In genomic region chr13:104805681-104806080, GRCm38 (mm10) we compare ENCODE assay signal across 9 mouse cellular contexts. TPM values are rescaled to one million over a fixed set of nuclear protein-coding genes. Genes with fewer than 3 reads are reported as not detected.
DNase-seq lines count a peak whose midpoint lies in the region; ATAC-seq lines count a peak whose summit lies in the region.
"Had no signal": no experiment of that assay in that cellular context is flagged by ENCODE, and none has a peak within 500 bp of the region (broad histone marks: within the 10 kb centered on the region; RNA-seq: fewer than 3 reads in every experiment).

No protein-coding gene starts in this region.

- H3K27ac ChIP-seq in midbrain, embryonic 16.5 days (ENCODE audit: low read length), result no peak overlapping the region
- H3K27ac ChIP-seq in midbrain, embryonic 10.5 days (replicated peaks), result no peak overlapping the region
- H3K27ac ChIP-seq: heart, embryonic 15.5 days had no signal

- no peaks in the 10 kb centered on the region for H3K4me1 ChIP-seq in midbrain, embryonic 16.5 days (ENCODE audit: control insufficient read depth, insufficient read depth, low read length)
- no peaks in the 10 kb centered on the region for H3K4me1 ChIP-seq in midbrain, embryonic 10.5 days
- H3K4me1 ChIP-seq: heart, embryonic 15.5 days had no signal

- intact Hi-C loops in heart, postnatal 25 days (cut with DNase I), result loop anchor here (1.0 kb wide), 1 partner anchor 135 kb away; no protein-coding TSS in a partner anchor

- H3K27me3 ChIP-seq in midbrain, embryonic 16.5 days (ENCODE audit: control insufficient read depth, insufficient read depth, low read depth, low read length), result no peaks in the 10 kb centered on the region
- H3K27me3 ChIP-seq in midbrain, embryonic 10.5 days (ENCODE audit: low read depth, poor library complexity, severe bottlenecking), result no peaks in the 10 kb centered on the region
- H3K27me3 ChIP-seq: heart, embryonic 15.5 days had no signal

- no peak overlapping the region for H3K9ac ChIP-seq in midbrain, embryonic 16.5 days (ENCODE audit: low read depth, low read length)
- H3K9ac ChIP-seq: heart, embryonic 15.5 days had no signal

- WGBS in midbrain, embryonic 16.5 days, result 55% methylated on average over 3 of the region's 3 CpGs
- WGBS in midbrain, embryonic 10.5 days, result 63% methylated on average over 3 of the region's 3 CpGs

- 0 out of 2 replicates have a peak, but pooled peaks cover 4% of the 10 kb centered on the region for H3K36me3 ChIP-seq in midbrain, embryonic 16.5 days (ENCODE audit: control insufficient read depth, insufficient read depth, low read length)
- H3K36me3 ChIP-seq in midbrain, embryonic 10.5 days, result peaks cover 29% of the 10 kb centered on the region

- H3K4me3 ChIP-seq in midbrain, embryonic 16.5 days (ENCODE audit: low read depth, low read length), result no peak overlapping the region
- H3K4me3 ChIP-seq in midbrain, embryonic 10.5 days, result no peak overlapping the region
- H3K4me3 ChIP-seq: heart, embryonic 15.5 days had no signal

- no peaks in the 10 kb centered on the region for H3K9me3 ChIP-seq in midbrain, embryonic 16.5 days (replicated peaks; ENCODE audit: control insufficient read depth, low read length, poor library complexity, severe bottlenecking)
- no peaks in the 10 kb centered on the region for H3K9me3 ChIP-seq in midbrain, embryonic 10.5 days (replicated peaks)
- H3K9me3 ChIP-seq: heart, embryonic 15.5 days had no signal

- peak; percentile 48 for DNase-seq in heart, adult 8-10 months (ENCODE audit: low spot score)
- no peak for DNase-seq in heart, postnatal 4 days
- DNase-seq in midbrain, embryonic 10.5 days (ENCODE audit: low spot score), result no peak
- DNase-seq in retina, adult 2 months (ENCODE audit: low read depth, low spot score), result peak; percentile 20
- no peak for DNase-seq in heart, postnatal 25 days (ENCODE audit: low spot score)
- no peak for DNase-seq in spleen, postnatal 10 days (ENCODE audit: low spot score in 2 of 2)

- ATAC-seq in midbrain, embryonic 16.5 days, result 0 out of 2 replicates have a peak, but pooled peaks have one; percentile 54
- peak; percentile 71 for ATAC-seq in common myeloid progenitor, adult 5-6 weeks (replicated peaks; ENCODE audit: low read depth, poor library complexity, severe bottlenecking)

- H3K4me2 ChIP-seq in midbrain, embryonic 16.5 days (ENCODE audit: low read length), result no peak overlapping the region
- H3K4me2 ChIP-seq: heart, embryonic 15.5 days had no signal

RNA-seq across cellular contexts. Expression of gene Cwc27, which starts 11.3 kb away (rescaled TPM):
- 10 to 100 TPM; 11.6 to 15.3 (median 14.0) TPM for total RNA-seq in heart, adult 8-10 months (2022)
- total RNA-seq in heart, postnatal 4 days (2021), result 10 to 100 TPM; 23.1 to 25.5 TPM
- polyA plus RNA-seq in midbrain, embryonic 16.5 days (2015; fragmentation: Nextera tagmentation; extraction: Ambion mirVana), result 23.7 and 27.7 TPM in 2 replicates
- polyA plus RNA-seq in midbrain, embryonic 10.5 days (2016; fragmentation: Nextera tagmentation; extraction: Ambion mirVana), result 34.1 and 35.5 TPM in 2 replicates
- total RNA-seq in common myeloid progenitor, adult 5-6 weeks (2017), result 46.1 and 50.9 TPM in 2 replicates
- 10 to 100 TPM; 15.6 to 15.7 TPM for total RNA-seq in heart, postnatal 25 days (2021)

RNA-seq across cellular contexts. Expression of gene Srek1ip1, which starts 13.4 kb away (rescaled TPM):
- 10 to 100 TPM; 18.3 to 21.4 (median 20.7) TPM for total RNA-seq in heart, adult 8-10 months (2022)
- total RNA-seq in heart, postnatal 4 days (2021), result 10 to 100 TPM; 17.6 to 19.6 TPM
- 15.5 and 18.8 TPM in 2 replicates for polyA plus RNA-seq in midbrain, embryonic 16.5 days (2015; fragmentation: Nextera tagmentation; extraction: Ambion mirVana)
- 20.6 and 22.0 TPM in 2 replicates for polyA plus RNA-seq in midbrain, embryonic 10.5 days (2016; fragmentation: Nextera tagmentation; extraction: Ambion mirVana)
- 39.2 and 62.4 TPM in 2 replicates for total RNA-seq in common myeloid progenitor, adult 5-6 weeks (2017)
- total RNA-seq in heart, postnatal 25 days (2021), result 10 to 100 TPM; 20.1 to 20.5 TPM

RNA-seq across cellular contexts. Expression of gene Shisal2b, which starts 58.0 kb away (rescaled TPM):
- total RNA-seq in heart, adult 8-10 months (2022), result not detected
- total RNA-seq in heart, postnatal 4 days (2021), result under 1 TPM; 0.20 to 0.38 TPM
- 1.6 and 1.9 TPM in 2 replicates for polyA plus RNA-seq in midbrain, embryonic 16.5 days (2015; fragmentation: Nextera tagmentation; extraction: Ambion mirVana)
- 0.37 and 0.73 TPM in 2 replicates for polyA plus RNA-seq in midbrain, embryonic 10.5 days (2016; fragmentation: Nextera tagmentation; extraction: Ambion mirVana)
- not detected in 2 replicates for total RNA-seq in common myeloid progenitor, adult 5-6 weeks (2017)
- total RNA-seq in heart, postnatal 25 days (2021), result not detected
- polyA plus RNA-seq: heart, embryonic 15.5 days had no signal

Comparison
In these comparisons a context has a peak if more than half of its experiments do, and no peak if none do; other contexts are left out.
1. DNase-seq: peak in heart, adult 8-10 months (single experiment) and retina, adult 2 months (single experiment); none in heart, postnatal 4 days (single experiment), midbrain, embryonic 10.5 days (single experiment), heart, postnatal 25 days (single experiment) and spleen, postnatal 10 days (0 of 2).